Mouse (Mus musculus) layer of hippocampus, postnatal 36 days (tissue): ENCODE measurements around the gene Plac8. TPM values are rescaled to one million over a fixed set of nuclear protein-coding genes. Genes with fewer than 3 reads are reported as not detected.

Experiments used
- DNase-seq, 2 experiments: peaks; one replicate each; pipeline ENCODE4 v3.0.0; 2022
- total RNA-seq, 2 experiments: library from RNA; stranded (reverse); gene quantifications; 2 replicates each; pipeline ENCODE4 v1.2.3; 2021

Plac8 gene
- total RNA-seq, 2 experiments from 2014 or later, result not detected

DNA sequence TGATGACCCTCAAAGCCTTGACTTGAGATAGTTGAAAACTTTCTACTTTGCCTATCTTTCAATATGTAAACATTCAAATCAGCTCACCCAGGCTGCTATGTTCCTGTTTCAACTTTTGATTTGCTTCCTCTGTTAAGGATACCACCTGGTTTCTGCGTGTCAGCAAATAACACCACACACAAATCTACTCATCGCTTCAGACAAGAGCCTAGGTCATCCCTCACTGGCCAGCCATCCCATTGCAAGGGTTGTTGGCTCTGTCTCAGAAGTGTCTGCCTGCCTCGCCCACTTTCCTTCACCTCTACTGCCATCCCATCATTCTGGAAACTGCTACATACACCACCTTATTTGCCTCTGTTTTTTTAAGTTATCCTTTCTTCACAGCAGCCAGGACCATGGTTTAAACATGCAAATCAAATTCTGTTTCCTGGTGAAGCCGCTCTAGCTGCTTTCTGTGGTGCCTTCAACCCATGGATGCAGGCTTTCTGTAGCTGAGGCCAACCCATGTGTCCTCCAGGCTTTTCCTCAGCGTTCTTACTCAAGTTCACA, 6.9 kb upstream of the Plac8 start:
- no peak for DNase-seq

DNA sequence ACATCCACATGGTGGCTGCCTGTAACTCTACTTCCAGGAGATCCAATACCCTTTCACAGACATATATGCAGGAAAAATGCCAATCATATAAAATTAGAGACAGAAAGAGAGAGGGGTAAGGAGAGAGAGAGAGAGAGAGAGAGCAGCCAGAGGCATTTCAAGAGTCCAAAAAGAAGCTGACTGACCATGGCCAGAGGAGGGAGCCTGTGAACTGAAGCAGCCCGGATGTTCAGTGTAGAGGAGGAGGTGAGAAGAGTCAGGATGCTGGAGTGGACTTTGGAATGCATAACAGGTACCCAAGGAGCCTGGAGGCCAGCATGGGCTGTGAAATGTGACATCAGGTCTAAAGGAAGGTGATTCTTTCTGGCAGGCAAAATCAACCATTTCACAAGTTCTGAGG, 2.7 kb upstream of the Plac8 start:
- no peak for DNase-seq

DNA sequence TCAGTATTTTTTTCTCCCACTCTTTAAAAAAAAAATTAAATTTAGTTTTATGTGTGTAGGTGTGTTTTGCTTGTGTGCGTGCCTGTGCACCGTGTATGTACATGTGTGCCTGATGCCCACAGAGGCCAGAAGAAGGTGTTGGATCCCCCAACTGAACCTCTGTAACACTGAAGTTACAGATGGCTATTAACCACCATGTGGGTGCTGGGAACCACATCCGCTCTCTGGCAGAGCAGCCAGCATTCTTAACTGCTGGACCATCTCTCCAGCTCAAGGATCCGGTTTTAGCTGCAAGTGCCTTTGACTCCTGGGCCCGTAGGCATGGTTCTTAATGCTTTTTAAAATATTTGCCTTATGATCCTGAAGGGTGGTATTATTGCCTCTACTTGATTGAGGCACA, 1.2 kb upstream of the Plac8 start:
- no peak for DNase-seq

DNA sequence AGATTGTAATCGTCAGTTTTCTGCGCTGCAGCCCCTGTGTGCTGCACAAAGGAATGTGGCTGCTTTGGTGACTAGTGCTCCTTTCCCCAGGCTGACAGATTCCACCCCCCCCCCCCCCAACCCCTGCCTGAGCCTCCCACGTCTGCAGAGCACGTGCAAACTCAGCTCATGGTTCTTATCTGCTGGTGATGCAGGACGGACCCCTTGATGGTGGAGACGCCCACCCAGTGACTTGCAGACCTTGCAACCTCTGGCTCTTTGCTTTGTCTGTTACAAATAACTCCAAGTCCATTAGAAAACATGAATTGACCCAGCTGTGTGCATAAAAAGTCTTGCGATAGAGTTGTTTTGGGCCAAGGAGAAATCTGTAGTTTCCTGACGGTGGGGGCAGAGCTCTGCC, 1.3 kb downstream of the Plac8 start:
- no peak for DNase-seq

DNA sequence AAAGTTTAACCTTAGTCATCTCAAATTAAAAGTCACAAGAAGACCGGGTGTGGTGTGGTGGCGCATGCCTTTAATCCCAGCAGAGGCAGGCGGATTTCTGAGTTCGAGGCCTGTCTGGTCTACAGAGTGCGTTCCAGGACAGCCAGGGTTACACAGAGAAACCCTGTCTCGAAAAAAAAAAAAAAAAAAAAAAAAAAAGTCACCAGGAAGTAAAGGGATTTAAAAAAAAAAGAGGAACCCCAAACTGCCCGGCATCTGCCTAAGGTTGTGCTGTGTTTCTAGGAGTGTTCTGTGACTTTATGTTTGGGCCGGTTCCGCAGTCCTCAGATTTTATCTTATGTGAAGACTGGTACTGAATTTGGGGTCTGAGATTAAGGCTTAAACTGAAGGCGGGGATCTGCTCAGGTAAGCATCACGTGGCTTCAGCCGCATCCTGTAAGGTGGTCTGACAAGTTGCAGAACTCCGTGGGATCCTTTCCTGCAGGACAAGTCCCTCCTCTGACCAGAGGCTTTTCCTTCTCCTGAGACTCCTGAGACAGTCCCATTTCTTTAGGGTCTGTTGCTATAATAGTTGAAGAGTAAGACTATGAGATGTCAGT, 1.9 kb downstream of the Plac8 start:
- no peak for DNase-seq

DNA sequence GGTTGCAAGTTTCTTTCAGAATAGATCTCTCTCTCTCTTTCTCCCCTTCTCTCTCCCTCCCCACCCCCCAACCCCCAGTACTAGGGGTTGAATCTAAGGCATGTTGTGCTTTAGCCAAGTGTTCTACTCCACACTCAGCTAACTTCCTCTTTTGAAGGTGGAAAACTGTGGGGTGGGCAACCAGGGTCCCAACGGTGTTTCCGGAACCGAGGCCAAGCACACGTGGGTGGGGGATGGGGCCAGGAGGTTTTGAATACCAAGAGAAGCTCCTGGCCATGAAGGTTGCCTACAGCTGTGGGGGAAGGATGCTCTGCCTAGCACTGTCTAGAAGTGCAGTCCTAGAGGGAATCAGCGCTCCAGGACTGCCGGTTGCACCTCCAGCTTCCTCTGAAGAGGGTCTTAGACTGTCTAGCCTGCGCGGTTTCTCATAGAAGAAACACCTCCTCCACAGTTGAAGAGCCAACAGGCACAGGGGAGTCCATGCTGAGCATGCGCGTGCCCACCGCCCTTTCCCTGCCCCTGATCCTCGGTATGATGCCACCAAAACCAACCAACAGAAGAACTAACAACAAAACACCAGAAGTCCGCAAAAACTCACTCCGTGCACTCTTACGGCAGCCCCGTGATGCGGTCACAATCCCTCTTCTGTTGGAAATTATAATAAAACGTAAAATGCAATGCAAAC, 2.7 kb downstream of the Plac8 start:
- no peak for DNase-seq

DNA sequence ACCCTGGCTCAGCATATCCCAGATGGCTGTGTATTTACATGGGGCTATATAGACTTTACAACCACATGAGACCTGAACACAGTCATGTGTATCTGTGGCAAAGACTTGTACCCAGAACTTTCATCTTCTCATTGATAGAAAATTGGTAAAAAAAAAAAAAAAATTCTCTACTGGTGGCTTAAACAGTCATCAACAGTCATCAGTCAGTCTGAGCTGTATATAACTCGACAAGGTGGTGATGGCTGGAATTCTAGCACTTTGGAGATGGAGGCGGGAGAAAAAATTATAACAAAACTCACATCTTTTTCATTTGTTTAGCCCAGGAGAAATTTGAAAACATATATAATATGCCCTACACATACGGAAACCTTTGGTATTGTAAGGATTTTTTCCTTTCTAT, 3.2 kb downstream of the Plac8 start:
- DNase-seq, result no peak

DNA sequence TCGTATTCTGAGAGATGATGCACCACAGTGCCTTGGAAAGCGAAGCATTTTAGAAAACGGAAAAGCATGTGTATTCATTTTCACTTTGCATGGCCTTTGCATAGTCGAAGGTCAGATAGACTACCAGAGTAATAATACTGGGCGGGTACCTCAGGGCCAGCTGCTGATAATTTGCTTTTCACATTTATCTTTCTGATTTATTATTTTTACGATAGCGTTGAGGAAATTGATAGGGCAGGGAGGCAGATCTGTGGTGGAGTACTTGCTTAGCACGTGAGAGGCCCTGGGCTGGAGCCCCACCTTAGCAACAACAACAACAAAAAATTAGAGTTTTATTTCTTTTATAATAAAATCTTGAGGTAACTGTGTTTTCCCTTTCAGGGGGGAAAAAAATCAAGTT, 3.9 kb downstream of the Plac8 start:
- DNase-seq, result no peak

DNA sequence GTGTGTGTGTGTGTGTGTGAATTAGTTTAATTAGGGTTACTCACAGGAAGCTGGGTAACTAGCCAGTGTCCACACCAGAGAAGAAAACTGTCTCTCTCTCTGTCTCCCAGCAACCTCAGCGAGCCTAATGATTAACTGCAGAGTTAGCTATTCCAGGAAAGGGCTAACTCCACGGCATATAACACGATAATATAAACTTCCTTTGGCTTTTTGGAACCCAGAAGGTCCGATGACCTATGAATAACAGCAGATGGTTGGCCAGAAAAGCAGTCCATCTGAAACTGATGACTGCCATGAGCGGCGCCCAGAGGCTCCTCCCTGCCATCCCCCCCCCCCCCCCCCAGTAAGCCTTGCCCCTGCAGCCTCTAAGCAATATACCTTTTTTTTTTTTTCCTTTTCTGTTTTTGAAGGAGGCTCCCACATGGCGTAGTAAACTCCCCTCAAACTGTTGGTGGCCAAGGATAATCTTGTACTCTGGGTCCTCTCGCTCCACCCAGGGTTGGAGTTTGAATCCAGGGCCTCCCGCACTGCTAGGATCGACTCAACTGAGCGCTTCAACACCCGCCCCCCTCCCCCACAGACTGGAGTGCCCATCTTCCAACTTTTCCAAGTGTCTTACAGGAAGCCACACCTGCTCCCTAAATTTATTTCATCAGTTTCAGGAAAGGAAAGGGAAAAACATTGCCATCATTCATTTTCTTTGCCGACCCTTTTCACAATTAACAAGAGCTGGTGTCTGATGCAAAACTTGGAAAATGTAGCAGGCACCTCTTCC, 4.6 kb downstream of the Plac8 start:
- no peak for DNase-seq

DNA sequence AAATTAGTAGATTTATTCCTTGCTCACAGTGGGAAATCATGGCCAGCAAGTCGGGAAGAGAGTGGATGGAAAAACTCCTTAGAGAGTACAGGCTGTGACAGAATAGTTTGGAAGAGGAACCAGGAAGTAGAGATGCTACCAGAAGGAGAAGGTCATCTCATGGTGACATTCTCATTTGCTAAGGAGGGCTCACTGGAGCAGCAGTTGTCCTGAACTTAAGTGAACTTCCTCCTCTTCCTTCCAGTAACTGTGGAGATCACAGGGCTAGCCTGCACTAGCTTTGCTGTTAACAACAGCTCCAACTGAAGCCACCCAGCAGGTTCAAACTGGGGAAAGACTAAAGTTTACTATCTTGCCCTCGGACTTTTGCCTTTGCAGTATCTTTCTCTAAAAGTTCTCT, 5.2 kb downstream of the Plac8 start:
- no peak for DNase-seq

DNA sequence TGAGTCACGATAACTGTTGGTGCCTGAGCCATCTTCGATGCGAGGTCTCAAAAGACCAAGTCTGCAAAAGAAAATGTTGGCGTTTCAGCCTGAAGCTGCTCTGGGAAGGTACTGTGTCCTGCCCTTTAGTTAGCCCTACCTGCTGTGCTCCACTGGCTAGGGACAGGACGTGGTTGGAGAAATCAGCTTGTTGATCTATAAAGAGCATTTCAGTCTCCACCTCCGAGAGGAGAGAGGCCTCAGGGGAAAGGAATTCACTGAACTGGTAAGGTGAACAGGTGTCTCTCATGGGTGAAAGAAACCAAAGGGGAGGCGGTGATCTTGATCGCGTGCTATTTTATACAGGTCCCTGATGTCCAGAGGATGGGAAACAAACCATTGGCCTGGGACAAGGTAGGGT, 9.3 kb downstream of the Plac8 start:
- no peak for DNase-seq

DNA sequence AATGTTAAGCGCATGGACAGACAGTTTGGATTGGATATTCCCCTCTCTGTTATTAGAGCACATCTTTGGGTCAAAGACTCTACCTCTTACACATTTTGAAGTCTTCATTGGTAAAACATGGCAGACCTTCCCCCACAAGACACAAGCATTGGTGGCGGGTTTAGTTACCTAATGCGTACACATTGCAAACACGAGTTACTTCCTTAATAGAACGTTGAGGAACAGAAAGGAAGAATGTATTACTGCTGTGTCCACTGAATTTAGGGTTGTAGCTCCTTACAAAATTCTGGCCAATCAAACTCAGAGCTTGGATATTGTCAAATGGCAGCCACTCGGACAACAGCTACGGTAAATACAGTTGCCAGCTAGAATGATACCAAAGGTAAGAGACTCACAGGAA, 12.7 kb downstream of the Plac8 start:
- DNase-seq, result no peak

DNA sequence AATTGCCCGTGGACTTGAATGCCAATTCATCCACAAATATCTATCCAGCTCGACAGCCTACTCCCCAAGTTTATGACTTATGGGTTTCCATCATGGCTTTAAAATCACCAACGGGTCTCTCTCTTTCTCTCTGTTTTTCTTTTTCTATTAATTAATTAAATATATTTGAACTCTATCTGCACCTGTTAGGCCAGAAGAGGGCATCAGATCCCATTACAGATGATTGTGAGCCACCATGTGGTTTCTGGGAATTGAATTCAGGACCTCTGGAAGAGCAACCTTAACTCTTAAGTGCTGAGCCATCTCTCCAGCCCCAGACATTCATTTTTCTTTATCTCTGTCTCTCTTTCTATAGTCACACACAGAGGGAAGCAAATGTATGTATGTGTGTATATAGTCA, 13.3 kb downstream of the Plac8 start:
- DNase-seq, result no peak

DNA sequence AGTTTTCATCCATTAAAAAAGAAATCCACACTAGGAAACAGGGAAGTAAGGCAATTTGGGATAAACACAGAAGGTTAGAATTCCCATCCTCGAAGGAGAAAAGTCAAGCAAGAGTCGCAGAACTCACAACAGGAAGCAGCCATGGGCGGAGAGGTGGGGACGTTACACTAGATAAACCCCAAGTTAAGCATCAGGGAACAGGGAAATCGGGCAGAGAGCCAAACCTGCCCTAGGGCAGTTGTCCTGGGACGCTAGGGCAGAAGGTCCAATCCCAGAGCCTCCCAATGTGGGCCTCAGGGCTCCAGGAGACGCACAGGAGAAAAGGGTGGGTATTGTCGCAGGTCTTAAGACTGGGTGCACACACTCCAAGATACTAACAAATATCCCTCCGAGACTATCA, 14.5 kb downstream of the Plac8 start:
- no peak for DNase-seq

DNA sequence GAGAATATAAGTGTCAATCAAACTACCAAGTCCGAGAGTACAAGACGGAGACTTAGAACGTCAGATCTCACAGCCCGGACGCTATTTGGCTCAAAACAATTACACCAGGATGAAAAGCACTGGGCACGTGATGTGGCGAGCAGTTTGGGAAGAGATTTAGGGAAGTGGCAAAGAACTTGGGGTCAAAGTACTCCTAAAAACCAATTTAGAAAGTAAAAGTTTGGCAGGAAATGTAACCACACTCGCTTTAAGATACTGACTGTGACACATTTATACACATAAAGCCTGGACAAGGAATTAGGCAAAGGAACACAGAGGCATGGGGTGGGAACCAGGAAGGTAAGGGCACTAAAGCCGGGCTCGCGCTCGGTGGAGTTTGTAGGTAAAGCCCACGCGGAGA, 15.0 kb downstream of the Plac8 start:
- no peak for DNase-seq

DNA sequence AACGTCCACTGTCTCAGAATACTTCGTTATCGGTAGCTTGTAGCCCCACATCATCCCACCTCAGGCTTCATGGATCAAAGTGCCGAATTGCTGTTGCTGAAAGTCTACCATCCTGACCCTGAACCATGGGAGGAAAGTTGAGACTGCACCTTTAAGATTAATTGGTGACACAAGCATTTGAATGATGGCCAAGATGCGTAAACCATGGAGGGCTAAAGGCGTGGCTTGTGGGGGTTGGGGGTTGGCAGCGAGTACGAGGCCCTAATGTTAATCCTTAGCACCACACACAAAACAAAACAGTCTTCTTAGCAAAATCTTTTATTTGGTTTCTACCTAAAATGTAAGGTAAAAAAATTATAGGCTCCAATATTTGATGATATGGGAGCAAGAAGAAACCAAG, 18.6 kb downstream of the Plac8 start:
- no peak for DNase-seq

DNA sequence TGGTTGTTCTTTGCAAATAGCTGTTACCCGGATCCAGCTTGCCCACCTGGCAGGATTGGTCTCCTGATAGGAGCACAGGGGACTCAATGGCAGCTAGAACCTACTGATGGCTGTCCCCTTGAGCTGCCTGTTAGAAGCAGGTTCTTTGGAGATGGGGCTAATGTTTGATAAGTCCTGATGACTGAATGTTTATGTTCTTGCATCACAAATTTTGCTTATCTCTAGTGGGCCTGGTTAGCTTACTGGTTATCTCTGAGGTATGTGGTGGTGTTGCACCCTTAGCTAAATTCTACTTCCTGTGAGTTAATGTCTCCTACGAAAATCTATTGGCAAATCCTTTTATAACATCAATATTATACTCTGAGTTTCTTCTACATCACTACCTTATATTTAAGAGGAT, 20.1 kb downstream of the Plac8 start:
- DNase-seq, result no peak

DNA sequence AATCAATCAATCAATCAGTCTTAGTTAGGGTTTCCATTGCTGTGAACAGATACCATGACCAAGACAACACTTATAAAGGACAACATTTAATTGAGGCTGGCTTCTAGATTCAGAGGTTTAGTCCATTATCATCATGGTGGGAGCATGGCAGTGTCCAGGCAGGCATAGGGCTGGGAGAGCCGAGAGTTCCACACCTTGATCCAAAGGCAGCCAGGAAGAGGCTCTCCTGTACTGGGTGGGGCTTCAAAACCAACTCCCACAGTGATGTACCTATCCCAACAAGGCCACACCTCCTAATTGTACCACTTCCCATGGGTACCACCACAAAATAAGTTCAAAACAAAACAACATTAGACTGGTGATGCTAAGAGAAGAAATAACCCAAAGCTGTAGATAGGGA, 21.9 kb downstream of the Plac8 start:
- no peak for DNase-seq

DNA sequence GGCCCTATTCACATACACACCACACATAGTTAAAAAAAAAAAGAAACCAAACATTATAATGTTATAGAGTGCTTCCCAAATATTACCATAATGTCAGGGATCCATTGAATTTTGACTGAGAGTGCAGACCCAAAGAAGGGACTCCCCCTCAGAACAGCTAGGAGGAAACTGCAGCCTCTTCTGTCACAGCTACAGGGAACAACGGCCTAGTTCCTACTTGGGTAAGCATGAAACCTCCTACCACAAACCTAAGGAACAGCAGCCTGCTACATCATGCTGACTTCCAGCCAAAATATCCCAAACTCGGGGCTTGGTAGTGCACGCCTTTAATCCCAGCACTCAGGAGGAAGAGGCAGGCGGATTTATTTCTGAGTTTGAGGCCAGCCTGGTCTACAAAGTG, 22.7 kb downstream of the Plac8 start:
- no peak for DNase-seq

DNA sequence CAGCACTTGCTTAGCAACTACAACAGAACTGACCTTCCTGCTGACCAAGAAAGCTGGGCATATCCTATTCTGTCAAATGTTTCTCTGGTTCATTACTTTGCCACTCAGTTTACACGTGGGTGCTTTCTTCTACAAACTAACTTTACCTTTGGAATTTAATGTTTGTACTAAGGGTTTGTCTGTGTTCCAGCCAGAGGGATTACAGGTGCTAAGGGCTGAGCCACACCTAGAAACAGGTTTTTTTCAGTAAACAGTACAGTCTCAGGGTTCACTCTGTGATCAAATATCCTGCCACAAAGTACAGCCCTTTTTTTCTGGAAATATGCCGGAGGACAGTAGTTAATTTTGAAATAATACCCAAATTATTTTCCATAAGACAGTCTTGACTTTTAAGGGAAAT, 23.8 kb downstream of the Plac8 start:
- DNase-seq, result no peak

DNA sequence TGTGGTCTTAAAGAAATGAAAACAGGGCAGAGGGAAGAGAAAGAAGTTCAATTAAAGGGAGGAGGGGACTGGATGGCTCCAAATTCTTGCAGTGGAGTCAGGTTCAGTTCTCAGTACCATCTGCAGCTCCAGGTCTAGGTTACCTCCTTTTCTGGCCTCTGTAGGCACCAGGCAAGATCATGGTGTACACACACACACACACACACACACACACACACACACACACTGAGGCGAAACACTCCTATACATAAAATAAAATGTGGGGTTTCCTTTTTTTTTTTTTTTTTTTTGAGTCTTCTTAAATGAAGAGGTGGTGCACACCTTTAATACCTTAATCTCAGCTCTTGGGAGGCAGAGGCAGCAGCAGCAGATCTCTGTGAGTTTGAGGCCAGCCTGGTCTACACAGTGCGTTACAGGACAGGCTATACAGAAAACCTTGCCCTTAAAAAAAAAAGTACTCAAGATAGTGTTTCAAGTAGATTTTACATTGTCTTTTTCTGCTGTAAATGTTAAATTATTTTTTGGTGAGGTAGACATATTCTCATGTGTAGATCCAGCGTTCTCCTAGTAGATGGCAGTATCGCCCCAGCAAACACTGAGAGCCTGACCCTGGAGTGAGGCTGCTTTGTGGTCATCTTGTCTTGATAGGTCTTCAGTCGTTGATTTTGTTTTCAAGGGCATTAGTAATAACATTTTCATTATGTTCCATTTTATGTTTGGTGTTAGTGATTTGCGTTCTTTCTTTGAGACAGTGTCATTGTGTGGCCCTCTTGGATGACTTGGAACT, 25.6 kb downstream of the Plac8 start:
- DNase-seq, result no peak

DNA sequence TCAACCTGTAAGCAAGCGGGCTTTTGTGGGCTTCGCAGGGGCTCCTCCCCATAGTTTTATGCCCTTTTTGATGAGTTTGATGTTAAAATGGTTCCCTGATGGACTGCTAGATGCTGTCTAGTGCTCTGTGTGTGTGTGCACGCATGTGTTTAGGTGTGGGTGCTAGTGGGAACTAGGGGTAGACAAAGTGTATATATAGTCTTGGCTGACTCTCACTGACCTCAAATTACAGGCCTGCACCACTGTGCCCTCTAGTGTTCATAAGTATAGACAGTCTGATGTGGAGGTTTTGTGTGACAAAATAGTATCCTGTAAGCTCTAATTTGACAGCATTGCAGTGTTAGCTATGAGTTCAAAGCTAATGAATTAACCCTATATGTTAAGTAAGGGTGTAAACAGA, 35.4 kb downstream of the Plac8 start:
- DNase-seq, result no peak

DNA sequence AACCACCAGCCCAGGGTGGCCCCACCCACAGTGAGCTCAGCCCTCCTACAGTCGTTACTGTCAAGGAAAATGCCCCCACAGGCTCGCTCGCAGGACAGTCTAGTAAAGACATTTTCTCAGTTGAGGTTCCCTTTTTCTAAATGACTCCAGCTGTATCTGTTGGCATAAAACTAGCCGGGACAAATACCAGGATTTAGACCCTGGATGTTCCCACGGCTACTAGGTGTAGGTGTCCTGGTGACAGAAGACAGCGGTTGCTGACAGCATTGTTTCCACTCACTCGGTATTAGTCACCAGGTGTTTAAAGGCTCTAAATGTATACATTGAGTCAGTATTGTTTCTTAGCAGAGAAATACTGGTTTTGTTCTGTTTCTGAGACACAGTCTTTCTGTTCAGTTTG, 36.2 kb downstream of the Plac8 start:
- DNase-seq, result no peak
